Mouse (Mus musculus) neural tube, embryonic 11.5 days (tissue): ENCODE results near the gene Pmpca. TPM values are rescaled to one million over a fixed set of nuclear protein-coding genes. Genes with fewer than 3 reads are reported as not detected.

ENCODE experiments used
- ATAC-seq: fragments of 200-750 bp; cut with Nextera tagmentation; 2 replicates; pipeline ENCODE4 v1.8.0; 2017; ENCODE audit warnings: moderate number of reproducible peaks, mild to moderate bottlenecking, moderate TSS enrichment, moderate library complexity; ENCODE audit not compliant: insufficient read depth, low FRiP score, low TSS enrichment
- DNase-seq: peaks from one replicate; pipeline ENCODE4 v3.0.0-alpha.2; 2015; ENCODE audit warnings: low spot score
- H3K27ac ChIP-seq: fragments of 300-500 bp; sonication (generic); 2 replicates; pipeline ENCODE4 v1.5.1; 2014; ENCODE audit warnings: low read depth, mild to moderate bottlenecking, low read length
- H3K27me3 ChIP-seq: fragments of 300-500 bp; sonication (generic); 2 replicates; pipeline ENCODE4 v1.6.1; 2014; ENCODE audit warnings: mild to moderate bottlenecking, low read length, mixed read lengths; ENCODE audit not compliant: control insufficient read depth, insufficient read depth
- H3K36me3 ChIP-seq: fragments of 300-500 bp; sonication (generic); 2 replicates; pipeline ENCODE4 v1.6.1; 2014; ENCODE audit warnings: mild to moderate bottlenecking, low read length, moderate library complexity, mixed read lengths; ENCODE audit not compliant: control insufficient read depth, insufficient read depth
- H3K4me1 ChIP-seq: fragments of 300-500 bp; sonication (generic); 2 replicates; pipeline ENCODE4 v1.6.1; 2014; ENCODE audit warnings: low read length, mixed read lengths; ENCODE audit not compliant: control insufficient read depth, insufficient read depth
- H3K4me2 ChIP-seq: fragments of 300-500 bp; sonication (generic); 2 replicates; pipeline ENCODE4 v1.6.1; 2014; ENCODE audit warnings: low read depth, mild to moderate bottlenecking, moderate library complexity
- H3K4me3 ChIP-seq: fragments of 300-500 bp; sonication (generic); 2 replicates; pipeline ENCODE4 v1.5.1; 2014; ENCODE audit warnings: low read depth, low read length
- H3K9ac ChIP-seq: fragments of 300-500 bp; sonication (generic); 2 replicates; pipeline ENCODE4 v1.6.1; 2014; ENCODE audit warnings: mild to moderate bottlenecking, low read length
- H3K9me3 ChIP-seq: fragments of 300-500 bp; sonication (generic); 2 replicates; pipeline ENCODE4 v1.6.1; 2016; ENCODE audit warnings: low read length; ENCODE audit not compliant: control insufficient read depth
- WGBS: fragments of 180-500 bp; shearing (Covaris S2); extraction: QIAGEN DNeasy Blood & Tissue Kit; methylation state at CpG from one replicate; pipeline ENCODE4 v1.1.7; 2014; 5-methylcytosine and 5-hydroxymethylcytosine counted together
- polyA plus RNA-seq: library from polyadenylated mRNA; unstranded; fragments of >200 nt; fragmentation: Nextera tagmentation; extraction: Ambion mirVana; gene quantifications from 2 replicates; pipeline ENCODE4 v1.2.1, GENCODE M21; 2014

The Pmpca gene
- polyA plus RNA-seq, 1 experiment from 2014 or later: 117 TPM

DNA sequence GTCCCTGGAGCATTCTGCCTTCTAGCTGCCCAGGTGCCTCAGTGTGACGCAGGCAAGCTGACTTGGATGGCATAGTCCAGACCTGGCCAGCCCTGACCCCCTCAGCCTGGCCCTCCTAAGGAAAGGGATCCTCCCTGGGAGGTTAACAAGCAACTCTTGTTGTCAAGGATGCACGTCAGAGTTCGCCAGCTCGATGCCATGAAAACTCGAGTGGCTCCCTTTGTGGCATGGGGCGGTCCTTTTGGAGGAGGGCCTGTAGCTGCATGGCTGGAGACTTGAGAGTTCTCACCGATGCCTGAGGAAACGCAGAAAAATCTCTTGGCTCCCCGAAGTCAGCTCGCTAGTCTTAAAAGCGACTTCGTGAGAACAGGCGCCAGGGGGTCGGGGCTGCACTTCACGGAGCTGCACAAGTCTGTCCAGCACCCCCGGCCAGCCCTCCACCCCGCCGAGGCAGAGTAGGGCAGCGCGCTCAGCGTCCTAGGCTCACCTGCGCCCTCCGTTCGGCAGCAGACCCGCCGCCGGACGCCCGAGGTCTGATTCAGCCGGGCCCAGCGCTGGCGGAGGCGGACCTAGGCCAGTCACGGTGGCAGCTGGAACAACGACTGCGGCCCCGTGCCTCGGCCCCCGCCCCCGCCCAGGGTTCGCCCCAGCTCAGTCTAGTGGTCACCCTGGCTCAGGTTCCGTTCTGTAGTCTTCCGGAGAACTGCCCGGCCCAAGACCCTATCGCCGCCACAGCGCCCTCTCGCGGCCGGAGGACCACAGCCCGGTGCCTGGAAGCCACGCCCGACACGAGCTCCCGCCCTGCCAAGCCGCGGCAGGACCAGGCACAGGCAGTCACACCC, 19.6 kb downstream of the Pmpca start, which contains the start of gene Inpp5e:
TSS of gene Inpp5e (minus strand) at position 689 of the 842 bp plus-strand sequence.
- H3K4me2 ChIP-seq: peak within 1 kb of the TSS; percentile 83
- WGBS: under 1% methylated on average over 57 of the region's 57 CpGs
- peak within 1 kb of the TSS; percentile 95 for H3K9ac ChIP-seq
- H3K27me3 ChIP-seq: no peaks in the 10 kb centered on the region
- H3K4me3 ChIP-seq: peak within 1 kb of the TSS; percentile 88
- peak within 1 kb of the TSS; percentile 67 for H3K27ac ChIP-seq
- no peaks in the 10 kb centered on the region for H3K9me3 ChIP-seq
- ATAC-seq: peak; percentile 96
- peak; percentile 96 for DNase-seq
- peaks cover 13% of the 10 kb centered on the region for H3K4me1 ChIP-seq
- H3K36me3 ChIP-seq: peaks cover 9% of the 10 kb centered on the region; the same call in 1 of the 2 replicates

DNA sequence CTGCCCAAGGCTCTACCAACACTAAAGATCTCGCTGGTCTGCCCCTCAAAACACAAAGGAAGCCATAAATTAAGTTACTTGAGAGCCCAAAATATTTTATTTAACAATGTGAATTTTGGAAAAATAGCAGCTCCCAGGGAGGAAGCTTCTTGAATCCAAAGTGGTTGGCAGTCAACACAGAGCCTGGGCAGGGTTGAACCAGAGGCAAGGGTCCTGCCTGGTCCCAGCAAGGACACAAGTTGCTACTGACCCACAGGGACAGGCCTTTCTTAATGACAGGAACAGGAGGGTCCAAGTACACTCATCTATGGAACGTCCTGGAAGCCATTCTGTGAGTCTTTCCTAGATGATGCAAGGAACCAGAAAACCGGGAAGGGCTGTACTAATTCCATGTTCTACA, 20.2 kb downstream of the Pmpca start:
- Histone ChIP-seq H3K27ac (no peak overlapping the region), H3K9ac (no peak overlapping the region)

DNA sequence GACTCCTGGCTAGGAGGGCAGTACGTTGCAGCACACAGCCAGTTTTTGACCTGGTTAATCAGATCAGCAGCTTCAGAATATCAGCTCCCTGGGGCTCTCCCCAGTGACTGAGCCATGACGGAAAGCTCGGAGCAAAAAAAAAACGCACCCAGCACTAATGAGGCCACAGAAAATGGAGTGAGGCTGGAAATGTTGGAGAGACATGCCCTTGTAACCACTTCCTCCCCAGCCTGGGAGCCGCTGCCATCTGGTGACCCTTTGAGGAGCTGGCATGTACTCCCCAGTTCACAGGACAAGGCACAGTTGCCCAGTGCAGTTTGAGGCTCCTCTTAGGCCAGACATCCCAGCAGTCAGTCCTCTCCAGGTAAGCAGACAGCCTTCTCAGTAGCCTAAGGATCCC, 21.0 kb downstream of the Pmpca start:
- no peaks in the 10 kb centered on the region for H3K9me3 ChIP-seq
- no peak overlapping the region for H3K27ac ChIP-seq
- no peak overlapping the region for H3K4me2 ChIP-seq
- H3K9ac ChIP-seq: no peak overlapping the region
- 71% methylated on average over 5 of the region's 5 CpGs for WGBS
- no peak for DNase-seq
- H3K36me3 ChIP-seq: peaks cover 11% of the 10 kb centered on the region; the same call in 1 of the 2 replicates
- H3K27me3 ChIP-seq: no peaks in the 10 kb centered on the region
- no peak for ATAC-seq
- no peak overlapping the region for H3K4me3 ChIP-seq
- peaks cover 13% of the 10 kb centered on the region for H3K4me1 ChIP-seq

More for the DNA sequence above, 20.2 kb downstream of the Pmpca start:
- peaks cover 9% of the 10 kb centered on the region; the same call in 1 of the 2 replicates for H3K36me3 ChIP-seq
- peak; percentile 42; the same call in 1 of the 2 replicates for ATAC-seq
- H3K4me3 ChIP-seq: peak overlapping the region; percentile 88; the same call in 1 of the 2 replicates
- DNase-seq: no peak
- WGBS: 57% methylated on average over 3 of the region's 3 CpGs
- no peaks in the 10 kb centered on the region for H3K9me3 ChIP-seq
- H3K27me3 ChIP-seq: no peaks in the 10 kb centered on the region
- peaks cover 13% of the 10 kb centered on the region for H3K4me1 ChIP-seq
- no peak overlapping the region for H3K4me2 ChIP-seq

DNA sequence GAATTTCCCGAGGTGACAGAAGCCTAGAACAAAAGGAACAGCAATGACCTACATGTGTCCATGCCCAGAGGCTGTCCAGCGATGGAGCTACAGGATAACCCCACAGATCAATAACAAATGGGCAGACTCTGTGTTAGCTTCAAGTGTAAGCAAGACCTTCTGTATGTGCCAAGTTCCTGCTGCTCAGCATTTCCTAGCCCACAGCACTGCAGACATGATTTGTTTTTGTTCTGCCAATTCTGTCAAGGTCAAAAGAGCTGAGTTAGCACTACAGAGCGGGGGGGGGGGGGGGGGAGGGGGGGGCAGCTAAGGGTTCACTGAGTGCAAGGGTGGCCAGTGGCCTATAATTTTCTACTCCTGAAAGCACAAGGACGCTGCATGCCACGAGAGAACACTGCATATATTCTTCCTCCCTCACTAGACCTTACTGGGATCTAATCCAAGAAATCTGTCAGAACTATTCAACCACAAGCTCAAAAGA, 21.8 kb downstream of the Pmpca start:
- Histone ChIP-seq H3K27me3 (no peaks in the 10 kb centered on the region), H3K36me3 (peaks cover 16% of the 10 kb centered on the region; the same call in 1 of the 2 replicates), H3K4me3 (no peak overlapping the region), H3K9ac (no peak overlapping the region), H3K9me3 (no peaks in the 10 kb centered on the region), H3K27ac (no peak overlapping the region), H3K4me1 (peaks cover 9% of the 10 kb centered on the region), H3K4me2 (no peak overlapping the region)
- WGBS: 90% methylated on average over 4 of the region's 5 CpGs
- no peak for DNase-seq
- no peak for ATAC-seq

DNA sequence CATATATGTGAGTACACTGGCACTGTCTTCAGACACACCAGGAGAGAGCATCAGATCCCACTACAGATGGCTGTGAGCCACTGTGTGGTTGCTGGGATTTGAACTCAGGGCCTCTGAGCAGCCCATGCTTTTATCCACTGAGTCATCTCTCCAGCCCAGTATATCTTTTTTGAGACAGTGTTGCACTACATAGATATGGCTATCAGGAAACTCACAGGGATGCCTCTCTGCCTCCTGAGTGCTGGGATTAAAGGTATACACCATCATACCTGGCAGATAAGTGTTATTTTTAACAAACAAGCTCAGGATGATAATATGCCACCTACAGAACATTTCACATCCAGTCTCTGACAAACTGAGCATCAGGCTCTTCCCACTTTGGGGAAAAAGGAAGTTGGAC, 27.9 kb downstream of the Pmpca start:
- Histone ChIP-seq H3K9ac (no peak overlapping the region), H3K4me3 (no peak overlapping the region), H3K4me1 (no peaks in the 10 kb centered on the region), H3K27ac (no peak overlapping the region), H3K36me3 (peaks cover 20% of the 10 kb centered on the region), H3K4me2 (no peak overlapping the region), H3K27me3 (no peaks in the 10 kb centered on the region), H3K9me3 (no peaks in the 10 kb centered on the region)
- no peak for DNase-seq
- no peak for ATAC-seq

DNA sequence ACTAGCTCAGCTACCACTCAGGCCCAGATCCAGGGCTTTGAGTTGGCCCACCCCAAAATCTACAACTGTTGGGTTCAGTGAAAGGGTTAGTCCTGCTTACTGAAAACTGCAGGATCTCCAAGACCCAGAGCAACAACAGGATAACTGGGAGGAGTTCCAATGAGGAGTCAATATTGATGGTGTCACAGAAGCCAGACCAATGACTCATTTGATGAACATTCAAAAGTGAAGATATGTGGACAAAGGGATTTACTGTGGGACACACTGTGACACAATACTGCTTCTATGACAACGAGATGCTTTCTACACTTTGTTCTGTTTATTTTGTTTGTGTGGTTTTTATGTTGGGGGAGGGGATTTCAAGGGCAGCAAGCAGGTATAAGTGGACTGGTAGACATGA, 29.0 kb downstream of the Pmpca start:
- Histone ChIP-seq H3K4me1 (no peaks in the 10 kb centered on the region), H3K4me3 (no peak overlapping the region), H3K27ac (no peak overlapping the region), H3K9me3 (no peaks in the 10 kb centered on the region), H3K4me2 (no peak overlapping the region), H3K27me3 (no peaks in the 10 kb centered on the region), H3K9ac (no peak overlapping the region), H3K36me3 (peaks cover 19% of the 10 kb centered on the region)
- 94% methylated on average over 1 of the region's 1 CpGs for WGBS
- no peak for DNase-seq
- no peak for ATAC-seq

DNA sequence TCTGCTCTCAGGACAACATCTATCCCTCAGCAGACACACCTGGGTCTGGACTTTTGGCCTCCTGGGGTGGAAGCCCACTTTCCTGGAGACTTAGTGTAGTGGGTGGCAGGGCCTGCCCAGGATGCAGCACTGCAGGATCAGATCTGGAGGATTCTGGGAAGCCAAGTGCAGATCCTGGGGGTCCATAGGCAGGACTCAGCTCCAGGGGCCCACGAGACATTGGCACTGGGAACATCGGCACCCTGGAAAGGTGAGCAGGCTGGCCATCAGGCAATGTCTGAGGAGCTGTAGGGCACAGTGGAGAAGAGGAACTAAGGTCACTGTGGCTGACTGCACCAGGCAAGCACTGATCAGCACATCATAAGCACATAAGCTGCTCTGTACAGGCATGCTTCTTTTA, 32.8 kb downstream of the Pmpca start:
- Histone ChIP-seq H3K36me3 (peaks cover 26% of the 10 kb centered on the region), H3K9ac (no peak overlapping the region), H3K4me3 (no peak overlapping the region), H3K4me2 (no peak overlapping the region), H3K27ac (no peak overlapping the region), H3K9me3 (no peaks in the 10 kb centered on the region), H3K27me3 (no peaks in the 10 kb centered on the region), H3K4me1 (no peaks in the 10 kb centered on the region)
- peak; percentile 8 for DNase-seq
- 93% methylated on average over 2 of the region's 2 CpGs for WGBS
- no peak for ATAC-seq

DNA sequence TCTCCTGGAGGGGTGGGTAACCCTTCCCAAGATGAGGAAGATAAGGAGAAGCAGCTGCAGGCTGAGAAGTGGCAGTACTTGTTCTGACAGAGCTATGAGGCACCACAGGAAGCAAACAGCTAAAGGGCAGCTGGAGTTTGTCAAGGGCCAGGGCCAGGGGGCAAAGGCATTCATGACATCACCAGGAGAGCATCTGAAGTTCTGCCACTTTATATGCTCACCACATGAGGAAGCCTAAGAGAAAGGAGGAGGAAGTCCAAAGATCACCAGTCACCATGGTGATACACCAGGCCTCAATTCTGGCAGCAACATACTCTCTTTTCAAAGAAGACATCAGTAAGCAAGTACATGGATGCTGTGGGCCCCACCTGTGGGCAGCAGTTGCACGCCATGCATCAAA, 33.9 kb downstream of the Pmpca start:
- ATAC-seq (no peak), DNase-seq (peak; percentile 9)
- 100% methylated on average over 1 of the region's 1 CpGs for WGBS
- Histone ChIP-seq H3K27me3 (no peaks in the 10 kb centered on the region), H3K36me3 (peaks cover 22% of the 10 kb centered on the region), H3K4me1 (no peaks in the 10 kb centered on the region), H3K4me2 (no peak overlapping the region), H3K27ac (no peak overlapping the region), H3K9ac (no peak overlapping the region), H3K4me3 (no peak overlapping the region), H3K9me3 (no peaks in the 10 kb centered on the region)

DNA sequence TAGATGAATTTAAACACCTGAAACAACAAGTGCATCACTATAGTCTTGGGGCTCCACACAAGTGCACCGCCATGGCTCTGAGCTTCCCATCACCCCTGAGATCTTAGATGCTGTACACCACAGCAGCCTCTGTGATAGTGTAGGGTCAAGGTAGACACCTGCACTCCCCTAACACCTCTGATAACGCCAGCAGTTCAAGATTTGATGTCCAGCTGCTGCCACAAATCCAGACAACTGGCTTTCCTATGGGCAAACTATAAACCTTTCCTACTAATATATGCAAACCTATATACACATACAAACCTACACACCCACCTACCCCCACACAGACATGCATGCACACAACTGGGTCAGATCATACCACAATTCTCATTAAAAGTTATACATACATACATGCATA, 35.4 kb downstream of the Pmpca start:
- no peak for ATAC-seq
- H3K36me3 ChIP-seq: peaks cover 22% of the 10 kb centered on the region
- 97% methylated on average over 2 of the region's 2 CpGs for WGBS

More for the DNA sequence above, 35.4 kb downstream of the Pmpca start:
- no peaks in the 10 kb centered on the region for H3K4me1 ChIP-seq
- no peaks in the 10 kb centered on the region for H3K9me3 ChIP-seq
- DNase-seq: no peak
- no peak overlapping the region for H3K9ac ChIP-seq
- H3K27ac ChIP-seq: no peak overlapping the region
- no peaks in the 10 kb centered on the region for H3K27me3 ChIP-seq
- no peak overlapping the region for H3K4me2 ChIP-seq
- H3K4me3 ChIP-seq: no peak overlapping the region
